Mouse (Mus musculus) CD4-positive naive resting alpha-beta T cell, adult 57 days (primary cell): ENCODE results near the gene Rcsd1. TPM values are rescaled to one million over a fixed set of nuclear protein-coding genes. Genes with fewer than 3 reads are reported as not detected.

Experiments
- total RNA-seq: library from RNA; stranded (reverse); gene quantifications from one replicate; pipeline ENCODE4 v1.2.4, GENCODE M21; 2023

The Rcsd1 gene
- total RNA-seq = 192 TPM

DNA sequence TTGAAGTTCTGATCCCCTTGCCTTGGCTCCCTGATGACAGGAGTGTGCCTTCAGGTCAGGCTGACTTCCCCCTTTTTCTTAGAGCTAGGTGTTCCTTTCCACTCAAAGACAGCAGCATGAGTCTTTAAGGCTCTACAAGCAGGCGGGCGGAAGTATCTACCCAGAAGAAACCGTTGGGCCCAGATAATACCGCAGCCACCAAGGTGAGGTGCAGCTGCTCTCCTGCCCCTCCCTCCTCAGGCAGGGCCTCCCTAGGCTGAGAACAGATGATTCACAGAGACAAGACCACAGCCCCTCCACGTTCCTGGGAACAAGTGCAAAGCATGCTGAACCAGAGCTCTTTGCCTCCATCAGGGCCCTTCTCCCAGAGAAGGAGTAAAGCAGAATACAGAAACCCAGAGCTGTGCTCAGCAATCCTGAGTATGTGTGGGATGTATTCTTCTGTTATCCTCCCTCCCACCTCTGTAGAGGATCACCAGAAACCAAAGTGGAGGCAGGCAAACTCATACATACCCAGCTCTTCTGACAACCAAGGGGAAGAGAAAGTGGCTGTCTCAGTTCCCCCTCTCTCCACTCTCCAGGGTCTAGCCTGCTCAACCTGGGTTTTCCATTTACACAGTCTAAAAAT is at the start of gene Rcsd1:
Rcsd1 (minus strand) TSS at position 129 of the 628 bp plus-strand sequence.

DNA sequence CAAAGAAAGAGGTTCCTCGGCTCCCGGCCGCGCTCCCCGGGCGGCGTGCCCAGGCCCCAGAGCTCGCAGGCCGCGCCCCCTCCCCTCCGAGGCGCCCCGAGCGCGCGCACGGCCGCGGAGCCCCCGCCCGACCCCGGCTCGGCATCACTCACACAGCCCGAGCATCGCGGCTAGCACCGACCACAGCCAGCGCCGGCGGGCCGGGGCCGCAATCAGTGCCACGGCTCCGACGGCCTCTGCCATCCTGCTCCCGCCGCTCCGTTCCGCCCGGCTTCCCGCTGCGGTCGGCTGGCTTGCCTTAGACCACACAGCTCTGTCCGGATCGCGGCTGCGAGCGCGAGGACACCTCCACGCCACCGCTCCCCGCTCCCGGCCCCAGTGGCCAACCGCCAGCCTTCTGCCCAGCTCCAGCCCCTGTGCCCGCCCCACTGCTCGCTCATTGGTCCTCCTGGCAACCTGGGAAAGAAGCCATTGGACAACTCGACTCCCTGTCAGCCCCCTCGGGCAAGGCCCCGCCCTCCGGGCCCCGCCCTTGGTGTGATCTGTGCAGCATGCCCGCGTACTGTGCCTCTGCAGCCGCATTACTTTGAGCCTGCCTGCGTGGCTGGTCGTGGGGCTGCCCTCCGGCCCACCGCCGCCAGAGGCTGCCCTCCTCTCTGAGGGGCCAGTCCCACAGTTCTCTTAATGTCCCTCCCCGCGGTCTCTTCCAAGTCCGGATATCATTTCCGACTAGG is 75.2 kb downstream of the Rcsd1 start, which contains the start of gene Mpzl1:
Mpzl1 (minus strand) TSS at position 388 of the 734 bp plus-strand sequence.

Other genes starting within 250 kb of the Rcsd1 start
- 35.3 TPM for gene Dcaf6, start 249.3 kb downstream of the Rcsd1 start, total RNA-seq
- gene Mpc2, start 249.1 kb downstream of the Rcsd1 start, total RNA-seq = 29.8 TPM
- 1.4 TPM for gene Adcy10, start 224.6 kb downstream of the Rcsd1 start, total RNA-seq
- gene Mpzl1, start 75.2 kb downstream of the Rcsd1 start, total RNA-seq = 3.6 TPM
- 13.3 TPM for gene Creg1, start 54.0 kb upstream of the Rcsd1 start, total RNA-seq
- 444 TPM for gene Cd247, start 78.9 kb upstream of the Rcsd1 start, total RNA-seq